Mouse (Mus musculus) left cerebral cortex, adult 2 months (tissue): ENCODE results near the gene Ptpn1. TPM values are rescaled to one million over a fixed set of nuclear protein-coding genes. Genes with fewer than 3 reads are reported as not detected.

Source experiments
- DNase-seq, 2 experiments: peaks; one replicate each; pipeline ENCODE4 v3.0.0; 2021 to 2022; ENCODE audit warnings: low spot score in 2 of 2, mixed read lengths in 1 of 2; ENCODE audit errors: extremely low spot score in 1 of 2
- H3K27ac ChIP-seq: fragments of 200-600 bp; 2 replicates; pipeline ENCODE4 v1.8.1; 2022
- H3K4me3 ChIP-seq: fragments of 200-600 bp; 2 replicates; pipeline ENCODE4 v1.8.1; 2022
- CTCF ChIP-seq: fragments of 200-600 bp; IDR thresholded peaks from 2 replicates; pipeline ENCODE4 v1.8.1; 2022; ENCODE audit warnings: antibody characterized with exemption, mild to moderate bottlenecking, moderate library complexity
- intact Hi-C: fragments of 180-260 bp; cut with DNase I; formaldehyde crosslinking; loops from one replicate; pipeline ENCODE4 v1.15.1; 2025
- total RNA-seq, 2 experiments: library from RNA; stranded (reverse); gene quantifications; 2 replicates each; pipeline ENCODE4 v1.2.3; 2021

The Ptpn1 gene
- total RNA-seq, 2 experiments from 2014 or later = 52.0 to 69.0 TPM

DNA sequence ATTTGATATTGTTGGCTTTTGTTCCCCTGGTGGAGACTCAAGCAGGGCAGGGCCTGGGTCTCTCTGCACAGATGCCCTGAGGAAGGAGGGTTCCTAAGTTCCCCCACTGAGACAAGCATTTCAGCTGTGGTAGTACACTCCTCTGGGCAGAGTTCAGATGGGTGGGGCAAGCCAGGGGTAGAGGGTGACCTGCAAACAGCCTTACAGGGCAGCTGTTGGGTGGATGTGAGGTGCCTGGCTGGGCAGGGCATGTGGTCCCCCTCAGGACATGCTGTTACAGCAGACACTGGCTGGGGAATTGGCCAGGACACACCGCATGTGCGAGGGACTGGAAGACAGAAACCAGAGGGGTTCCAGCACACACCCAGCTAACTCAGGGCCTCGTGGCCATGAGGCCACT, 73.1 kb downstream of the Ptpn1 start:
- Histone ChIP-seq H3K27ac (no peak overlapping the region), H3K4me3 (no peak overlapping the region)
- no peak for TF ChIP-seq CTCF
- intact Hi-C loops = no loop called here
- no peak for DNase-seq

DNA sequence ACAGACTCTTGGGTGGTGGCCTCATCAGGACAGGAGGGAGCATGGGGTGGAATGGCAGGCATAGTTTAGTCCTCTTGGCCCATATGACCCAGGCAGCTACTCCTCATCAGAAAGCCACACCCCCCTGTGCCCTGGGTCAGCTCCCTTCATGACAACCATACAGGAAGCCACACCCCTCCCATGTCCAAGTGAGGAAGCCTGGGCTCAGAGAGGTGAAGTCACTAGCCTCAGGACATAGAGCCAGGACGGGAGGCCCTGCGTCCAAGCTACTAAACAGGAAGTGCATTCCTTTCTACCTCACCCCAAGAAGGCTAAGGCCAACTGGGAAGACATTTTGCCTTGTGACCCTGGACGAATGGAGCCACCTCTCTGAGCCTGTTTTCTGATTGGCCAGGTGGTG, 73.8 kb downstream of the Ptpn1 start:
- no peak for DNase-seq

DNA sequence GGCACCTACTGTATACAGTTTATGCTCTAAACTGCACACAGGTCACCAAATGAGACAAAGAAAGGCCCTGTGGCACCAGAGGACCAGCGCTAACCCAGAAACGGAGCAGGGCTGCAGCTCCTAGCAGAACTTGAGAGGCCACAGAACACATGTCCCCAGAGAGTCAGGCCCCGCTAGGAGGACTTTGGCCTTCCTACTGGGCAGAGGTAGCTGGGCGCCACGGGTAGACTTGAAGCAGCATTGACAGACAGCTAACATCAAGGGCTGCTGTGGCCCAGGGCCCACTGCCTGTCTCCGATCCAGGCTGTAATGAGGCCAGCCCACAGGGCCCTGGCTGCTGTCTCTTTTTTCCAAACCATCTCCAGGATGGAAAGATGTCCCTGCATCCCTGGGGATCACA, 74.6 kb downstream of the Ptpn1 start:
- DNase-seq = no peak
- Histone ChIP-seq H3K4me3 (no peak overlapping the region), H3K27ac (no peak overlapping the region)
- no peak for TF ChIP-seq CTCF
- intact Hi-C loops = no loop called here

More for the DNA sequence above, 73.8 kb downstream of the Ptpn1 start:
- no peak for TF ChIP-seq CTCF
- no peak overlapping the region for H3K4me3 ChIP-seq
- H3K27ac ChIP-seq = no peak overlapping the region
- intact Hi-C loops = no loop called here

DNA sequence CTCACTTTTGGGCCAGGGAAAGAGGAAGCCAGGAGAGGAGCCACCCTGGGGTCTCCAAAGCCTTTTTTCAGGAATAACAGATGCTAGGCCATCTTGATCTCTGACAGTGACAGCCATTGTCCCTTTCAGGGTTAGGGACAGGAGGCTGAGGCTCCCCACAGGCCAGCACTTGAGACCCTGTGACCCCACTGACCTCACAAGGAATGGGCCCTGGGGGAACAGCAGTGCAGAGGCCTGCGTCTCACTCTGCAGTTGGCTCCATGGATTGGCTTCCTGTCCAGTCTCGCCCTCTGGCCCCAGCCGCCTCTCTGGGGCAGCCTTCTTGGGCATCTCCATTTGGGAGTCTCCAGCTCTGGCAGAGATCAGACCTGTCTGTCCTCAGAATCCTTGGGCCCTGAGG, 76.3 kb downstream of the Ptpn1 start:
- no peak overlapping the region for H3K4me3 ChIP-seq
- no peak overlapping the region for H3K27ac ChIP-seq
- TF ChIP-seq CTCF = no peak
- intact Hi-C loops = no loop called here
- DNase-seq = no peak

DNA sequence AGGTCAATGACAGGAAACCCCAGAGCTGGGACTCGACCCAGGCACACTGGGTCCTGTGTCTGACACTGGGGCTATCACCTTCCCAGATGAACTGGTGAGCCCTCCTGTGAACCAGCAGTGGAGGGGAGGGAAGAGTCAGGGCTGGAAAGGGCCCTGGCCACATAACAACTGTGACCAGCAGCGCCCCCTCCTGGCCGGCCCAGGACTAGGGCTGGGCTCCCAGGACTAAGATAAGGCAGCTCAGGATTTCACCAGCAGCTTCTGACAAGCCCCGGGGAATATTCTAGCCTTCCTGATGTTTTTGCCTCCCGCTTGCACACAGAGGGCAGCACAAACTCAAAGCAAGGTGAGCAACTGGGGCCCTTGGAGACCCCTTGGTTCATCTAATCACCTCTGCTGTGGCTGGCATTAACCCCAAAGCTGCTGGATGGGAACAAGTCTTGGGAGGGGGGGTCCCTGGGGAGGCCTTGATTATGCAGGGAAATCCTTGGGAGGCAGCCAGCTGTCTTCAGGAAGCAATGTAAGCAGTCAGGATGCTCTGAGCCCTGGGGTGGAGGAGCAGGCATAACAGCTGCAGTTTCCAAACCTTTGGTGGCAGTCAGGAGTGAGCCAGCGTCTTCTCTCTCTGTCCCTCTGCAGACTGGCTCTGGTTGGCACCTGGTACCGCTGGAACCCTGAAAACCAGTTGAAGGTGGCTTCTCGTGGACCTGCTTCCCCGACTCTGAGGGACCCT, 78.2 kb downstream of the Ptpn1 start, which contains the start of gene Ripor3:
Ripor3 (minus strand) TSS at position 683 of the 733 bp plus-strand sequence.
- intact Hi-C loops = loop anchor here (5.0 kb wide), 1 partner anchor 108 kb away; no protein-coding TSS in a partner anchor
- Histone ChIP-seq H3K4me3 (no peak within 1 kb of the TSS), H3K27ac (no peak within 1 kb of the TSS)
- DNase-seq = peak in 1 of 2 experiments; percentile 37
- peak; percentile 60 for TF ChIP-seq CTCF

DNA sequence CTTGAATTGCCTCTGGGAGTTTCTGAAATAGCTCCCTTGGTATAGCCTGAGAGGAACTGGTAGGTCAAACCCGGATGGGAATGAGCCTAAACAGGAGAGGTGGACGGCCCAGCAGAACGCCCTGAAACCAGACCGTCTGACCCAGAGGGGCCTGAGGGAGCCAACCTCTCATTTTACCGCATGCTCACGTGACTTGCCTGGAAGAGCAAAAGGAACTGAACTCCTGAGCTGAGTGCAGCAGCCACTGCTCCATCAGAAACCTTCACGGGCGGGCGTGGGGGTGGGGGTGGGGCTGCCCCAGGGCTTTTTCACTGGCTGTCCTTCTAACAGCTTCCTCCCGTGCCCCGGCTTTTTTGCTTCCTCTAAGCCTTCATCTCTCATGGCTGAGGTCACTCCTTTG, 79.0 kb downstream of the Ptpn1 start:
- DNase-seq = no peak
- intact Hi-C loops = loop anchor here (5.0 kb wide), 1 partner anchor 109 kb away; no protein-coding TSS in a partner anchor
- H3K4me3 ChIP-seq = no peak overlapping the region

DNA sequence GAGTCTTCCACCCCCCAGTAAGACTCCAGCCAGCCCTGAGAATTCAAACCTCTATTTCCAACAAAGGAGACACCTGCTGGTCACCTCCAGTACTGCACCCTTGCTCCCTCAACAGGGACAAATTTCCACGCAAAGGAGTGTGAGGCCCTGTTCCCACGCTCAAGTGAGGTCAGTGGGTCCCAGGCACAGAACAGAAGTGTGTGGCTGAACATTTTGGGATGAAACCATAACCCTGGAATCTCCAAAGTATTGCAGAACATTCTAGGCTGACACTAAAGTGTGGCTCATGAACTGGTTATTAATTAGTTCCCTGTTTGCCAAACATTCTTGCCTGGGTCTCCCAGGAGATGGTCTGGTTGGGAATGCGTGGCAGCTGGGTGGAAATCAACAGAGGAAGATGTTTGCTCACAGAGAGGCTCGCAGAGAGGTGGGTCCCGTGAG, 85.1 kb downstream of the Ptpn1 start:
- peak; percentile 42 to 60 for DNase-seq
- intact Hi-C loops = loop anchor here (2.0 kb wide), 1 partner anchor 332 kb away; no protein-coding TSS in a partner anchor
- peak; percentile 83 for TF ChIP-seq CTCF
- no peak overlapping the region for H3K27ac ChIP-seq
- no peak overlapping the region for H3K4me3 ChIP-seq

More for the DNA sequence above, 79.0 kb downstream of the Ptpn1 start:
- H3K27ac ChIP-seq = no peak overlapping the region
- no peak for TF ChIP-seq CTCF

DNA sequence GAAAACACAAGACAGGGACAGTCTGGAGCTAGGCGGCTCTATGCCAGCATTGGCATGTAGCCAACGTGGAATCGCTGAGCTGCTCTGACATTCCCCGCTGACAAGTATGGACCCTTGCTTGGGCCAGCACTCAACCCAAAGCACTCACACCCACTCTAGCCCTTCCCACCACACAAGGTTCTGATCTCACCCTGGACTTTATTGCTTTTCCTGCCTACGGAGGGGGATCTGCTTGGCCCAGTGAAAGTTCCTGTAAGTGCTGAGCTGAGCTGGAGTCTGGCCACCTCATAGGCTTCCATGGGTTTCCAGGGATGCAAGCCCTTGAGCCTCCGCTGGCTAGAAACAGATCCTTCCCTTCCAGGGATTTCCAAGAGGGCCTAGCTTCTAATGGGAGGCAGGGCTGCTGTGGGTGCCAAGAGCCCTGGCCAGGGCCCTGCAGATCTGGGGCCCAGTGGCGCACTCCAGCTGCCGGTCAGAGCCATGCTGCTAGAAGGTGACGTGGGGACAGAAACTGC, 87.4 kb downstream of the Ptpn1 start:
- Histone ChIP-seq H3K4me3 (no peak overlapping the region), H3K27ac (no peak overlapping the region)
- intact Hi-C loops = no loop called here
- no peak for TF ChIP-seq CTCF
- DNase-seq = peak in 1 of 2 experiments; percentile 23

DNA sequence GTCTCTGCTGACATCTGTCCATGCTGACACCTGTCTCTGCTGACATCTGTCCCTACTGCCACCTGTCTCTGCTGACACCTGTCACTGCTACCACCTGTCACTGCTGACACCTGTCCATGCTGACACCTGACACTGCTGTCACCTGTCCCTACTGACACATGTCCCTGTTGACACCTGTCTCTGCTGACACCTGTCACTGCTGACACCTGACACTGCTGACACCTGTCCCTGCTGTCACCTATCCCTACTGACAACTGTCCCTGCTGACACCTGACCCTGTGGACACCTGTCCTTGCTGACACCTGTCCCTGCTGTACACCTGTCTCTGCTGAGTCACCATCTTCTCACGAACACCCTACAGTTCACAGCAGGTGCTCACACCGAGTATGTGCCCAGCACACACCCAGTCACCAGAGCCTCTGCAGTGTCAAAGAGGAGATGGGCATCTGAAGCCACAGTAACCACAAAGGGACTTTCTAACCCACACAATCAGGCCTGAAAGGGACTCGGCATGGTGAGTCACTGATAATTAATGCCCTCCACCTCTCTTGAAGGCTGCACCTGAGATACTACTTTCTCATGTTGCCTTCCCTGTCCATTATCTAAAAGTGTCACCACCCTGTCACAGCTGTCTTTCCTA, 92.0 kb downstream of the Ptpn1 start:
- Histone ChIP-seq H3K4me3 (no peak overlapping the region), H3K27ac (no peak overlapping the region)
- no peak for DNase-seq
- TF ChIP-seq CTCF = no peak
- intact Hi-C loops = no loop called here

DNA sequence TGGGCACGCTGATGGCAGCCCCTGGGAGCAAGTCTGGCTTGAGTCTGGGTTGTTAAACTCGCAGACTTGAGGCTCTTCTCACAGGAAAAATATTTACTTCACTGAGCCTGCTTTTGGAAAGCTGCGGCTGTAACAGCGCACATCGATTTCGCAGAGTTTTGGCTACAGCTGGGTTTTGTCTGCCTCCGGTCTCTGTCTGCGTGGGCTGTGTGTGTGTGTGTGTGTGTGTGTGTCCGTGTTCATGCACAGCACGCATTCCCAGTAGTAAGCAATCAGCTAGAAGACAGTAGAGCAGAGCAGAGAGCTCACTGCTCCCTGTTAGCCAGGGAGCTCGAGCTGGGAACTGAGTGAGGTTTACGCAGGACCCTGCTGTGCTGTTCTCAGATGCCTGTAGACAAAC, 93.3 kb downstream of the Ptpn1 start:
- no peak for TF ChIP-seq CTCF
- DNase-seq = peak; percentile 66 to 69
- intact Hi-C loops = no loop called here
- no peak overlapping the region for H3K4me3 ChIP-seq
- no peak overlapping the region for H3K27ac ChIP-seq

DNA sequence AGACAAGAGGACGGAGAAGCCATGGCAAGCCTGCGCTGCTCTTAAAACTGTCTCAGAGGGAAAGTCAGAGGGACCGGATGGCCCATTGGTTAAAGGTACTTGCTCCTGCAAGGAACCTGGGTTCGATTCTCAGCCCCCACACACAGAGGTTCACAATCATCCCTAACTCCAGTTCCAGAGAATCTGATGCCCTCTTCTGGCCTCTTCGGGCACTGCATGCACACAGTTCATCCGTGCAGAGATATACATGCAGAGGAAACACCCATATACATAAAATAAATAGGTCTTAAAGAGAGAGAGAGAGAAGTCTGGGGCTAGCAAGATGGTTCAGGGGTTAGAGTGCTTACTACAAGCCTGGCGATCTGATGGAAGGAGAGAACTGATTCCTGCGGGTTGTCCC, 94.0 kb downstream of the Ptpn1 start:
- DNase-seq = no peak

DNA sequence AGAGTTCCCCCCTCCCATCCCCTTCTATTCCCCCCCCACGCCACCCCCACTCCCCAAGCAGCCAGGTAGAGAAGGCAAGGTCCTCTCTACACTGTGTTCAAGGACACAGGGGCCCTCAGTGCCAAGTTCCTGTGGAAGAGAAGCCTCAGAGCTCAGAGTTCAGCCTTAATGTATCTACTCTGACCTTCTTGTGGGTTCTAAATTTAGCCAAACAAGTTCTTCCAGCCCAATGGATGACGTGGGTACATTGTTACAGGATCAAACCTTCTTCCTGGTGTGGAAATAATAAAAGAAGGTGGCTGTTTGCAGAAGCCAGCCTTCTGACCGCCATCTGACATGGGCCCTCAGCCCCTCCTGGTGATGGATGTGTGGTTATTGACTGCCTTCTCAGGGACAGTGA, 94.6 kb downstream of the Ptpn1 start:
- intact Hi-C loops = no loop called here
- H3K4me3 ChIP-seq = no peak overlapping the region
- H3K27ac ChIP-seq = no peak overlapping the region
- TF ChIP-seq CTCF = no peak
- no peak for DNase-seq

More for the DNA sequence above, 94.0 kb downstream of the Ptpn1 start:
- intact Hi-C loops = no loop called here
- TF ChIP-seq CTCF = peak; percentile 33
- Histone ChIP-seq H3K27ac (no peak overlapping the region), H3K4me3 (no peak overlapping the region)
